Mouse (Mus musculus): ENCODE results near the gene Pxt1.

DNA sequence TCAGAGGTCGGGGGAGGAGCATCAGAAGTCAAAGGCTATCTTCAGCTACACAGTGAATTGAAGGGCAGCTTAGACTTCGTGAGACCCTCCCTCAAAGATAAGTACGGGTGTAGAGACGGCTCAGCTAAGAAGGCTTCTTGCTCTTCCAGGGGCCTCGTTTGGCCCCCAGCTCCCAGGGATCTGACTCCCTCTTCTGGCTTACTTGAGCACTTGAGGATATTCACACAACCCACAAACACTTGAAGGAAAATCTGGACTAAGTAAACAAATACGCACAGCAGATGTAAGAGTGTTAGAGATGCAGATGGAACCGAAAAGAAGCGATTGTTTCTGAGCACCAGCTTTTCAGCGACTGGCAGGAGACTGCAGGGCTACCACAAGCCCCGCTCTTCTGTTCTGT is 17.0 kb upstream of the Pxt1 start:
- TF ChIP-seq CTCF (IDR thresholded peaks at IDR 0.05; ENCODE audit: control insufficient read depth, insufficient read depth, insufficient replicate concordance, low read depth, low read length) (no peak), POLR2A (IDR thresholded peaks at IDR 0.05; ENCODE audit: control insufficient read depth, low read depth, low read length) (no peak)
